Mouse (Mus musculus) neural tube, embryonic 14.5 days (tissue): Measurements from ENCODE around the gene Hoxb5. TPM values are rescaled to one million over a fixed set of nuclear protein-coding genes. Genes with fewer than 3 reads are reported as not detected.

ENCODE experiments used
- ATAC-seq: fragments of 200-750 bp; cut with Nextera tagmentation; 2 replicates; pipeline ENCODE4 v1.8.0; 2017; ENCODE audit warnings: low read depth, mild to moderate bottlenecking, moderate TSS enrichment, moderate library complexity
- H3K27ac ChIP-seq: fragments of 300-500 bp; sonication (generic); 2 replicates; pipeline ENCODE4 v1.5.1; 2014; ENCODE audit warnings: low read depth, mild to moderate bottlenecking, control low read depth, low read length, moderate library complexity, mixed read lengths
- H3K27me3 ChIP-seq: fragments of 300-500 bp; sonication (generic); 2 replicates; pipeline ENCODE4 v1.6.1; 2014; ENCODE audit warnings: low read length; ENCODE audit not compliant: control insufficient read depth, insufficient read depth
- H3K36me3 ChIP-seq: fragments of 300-500 bp; sonication (generic); 2 replicates; pipeline ENCODE4 v1.6.1; 2014; ENCODE audit warnings: low read length, mixed read lengths; ENCODE audit not compliant: control insufficient read depth, insufficient read depth
- H3K4me1 ChIP-seq: fragments of 300-500 bp; sonication (generic); 2 replicates; pipeline ENCODE4 v1.6.1; 2014; ENCODE audit warnings: low read length; ENCODE audit not compliant: control insufficient read depth, insufficient read depth
- H3K4me2 ChIP-seq: fragments of 300-500 bp; sonication (generic); 2 replicates; pipeline ENCODE4 v1.6.1; 2014; ENCODE audit warnings: mild to moderate bottlenecking, low read depth, low read length, control low read depth
- H3K4me3 ChIP-seq: fragments of 300-500 bp; sonication (generic); 2 replicates; pipeline ENCODE4 v1.5.1; 2014; ENCODE audit warnings: low read depth, low read length, control low read depth, mixed read lengths
- H3K9ac ChIP-seq: fragments of 300-500 bp; sonication (generic); replicated peaks from 2 replicates; pipeline ENCODE4 v1.6.1; 2014; ENCODE audit warnings: low read depth, mild to moderate bottlenecking, control low read depth, low read length, mixed read lengths
- H3K9me3 ChIP-seq: fragments of 300-500 bp; sonication (generic); 2 replicates; pipeline ENCODE4 v1.6.1; 2016; ENCODE audit warnings: low read length; ENCODE audit not compliant: control insufficient read depth
- WGBS: fragments of 180-500 bp; shearing (Covaris S2); extraction: QIAGEN DNeasy Blood & Tissue Kit; methylation state at CpG from one replicate; pipeline ENCODE4 v1.1.7; 2014; 5-methylcytosine and 5-hydroxymethylcytosine counted together
- microRNA counts: library from miRNA; unstranded; fragments of <30 nt; microRNA quantifications from one replicate; lab custom pipeline; 2016
- microRNA-seq: library from miRNA; unstranded; fragments of <30 nt; microRNA quantifications from one replicate; pipeline ENCODE4, GENCODE M21; 2016
- polyA plus RNA-seq: library from polyadenylated mRNA; unstranded; fragments of >200 nt; fragmentation: Nextera tagmentation; extraction: Ambion mirVana; gene quantifications from 2 replicates; pipeline ENCODE4 v1.2.1, GENCODE M21; 2014

Gene Hoxb5
- polyA plus RNA-seq, 1 experiment from 2014 or later, result 52.4 TPM

GRCm38 (mm10) chr11:96354376-96354775 is 51.2 kb downstream of the Hoxb5 start:
- WGBS, result under 1% methylated on average over 25 of the region's 25 CpGs
- no peak for ATAC-seq
- Histone ChIP-seq H3K4me3 (peak overlapping the region; percentile 91), H3K27me3 (no peaks in the 10 kb centered on the region), H3K36me3 (peaks cover 5% of the 10 kb centered on the region; the same call in 1 of the 2 replicates), H3K27ac (peak overlapping the region; percentile 100), H3K9ac (peak overlapping the region; percentile 100), H3K9me3 (no peaks in the 10 kb centered on the region), H3K4me2 (peak overlapping the region; percentile 97), H3K4me1 (peaks cover 25% of the 10 kb centered on the region)

GRCm38 (mm10) chr11:96354801-96355311 is 51.7 kb downstream of the Hoxb5 start:
- Histone ChIP-seq H3K9ac (peak overlapping the region; percentile 100), H3K4me1 (peaks cover 20% of the 10 kb centered on the region), H3K9me3 (no peaks in the 10 kb centered on the region), H3K27me3 (no peaks in the 10 kb centered on the region), H3K4me3 (peak overlapping the region; percentile 91), H3K36me3 (peaks cover 5% of the 10 kb centered on the region; the same call in 1 of the 2 replicates), H3K27ac (peak overlapping the region; percentile 100), H3K4me2 (peak overlapping the region; percentile 97)
- 6% methylated on average over 9 of the region's 9 CpGs for WGBS
- ATAC-seq, result no peak

MicroRNA genes within 50 kb of the gene (microRNA counts, 519-probe panel; counts per million panel counts)
- microRNA mmu-miR-10a (lab: Ali Mortazavi, UCI) (6,549 counts per million, percentile 93 among the panel's probes with 10 or more counts), microRNA mmu-miR-196a (lab: Ali Mortazavi, UCI) (5,843 counts per million, percentile 85 among the panel's probes with 10 or more counts)

Small RNA genes lying within 50 kb of the gene (microRNA-seq; reads per million reads assigned to microRNA genes)
- gene Mir10a (168,918 reads per million, percentile 100 among the genes with 10 or more reads in this experiment), gene Mir196a-1 (13.4 reads per million, percentile 21 among the genes with 10 or more reads in this experiment)

Other genes starting within 250 kb of the Hoxb5 start
- 26.2 and 34.6 TPM in 2 replicates for gene Ube2z, start 237.9 kb upstream of the Hoxb5 start, polyA plus RNA-seq
- 854 and 1,068 TPM in 2 replicates for gene Atp5g1, start 227.7 kb upstream of the Hoxb5 start, polyA plus RNA-seq
- not detected in 2 replicates for gene Calcoco2, start 191.4 kb upstream of the Hoxb5 start, polyA plus RNA-seq
- gene Ttll6, start 169.6 kb upstream of the Hoxb5 start, polyA plus RNA-seq, result 0.27 TPM in 1 of 2 replicates, not detected in the other
- not detected in 2 replicates for gene Hoxb13, start 109.0 kb upstream of the Hoxb5 start, polyA plus RNA-seq
- gene Hoxb9, start 31.9 kb upstream of the Hoxb5 start, polyA plus RNA-seq, result 106 and 114 TPM in 2 replicates
- 78.6 and 120 TPM in 2 replicates for gene Hoxb8, start 21.4 kb upstream of the Hoxb5 start, polyA plus RNA-seq
- gene Hoxb7, start 16.7 kb upstream of the Hoxb5 start, polyA plus RNA-seq, result 120 and 133 TPM in 2 replicates
- 138 and 141 TPM in 2 replicates for gene Hoxb6, start 10.9 kb upstream of the Hoxb5 start, polyA plus RNA-seq
- 3.4 and 4.1 TPM in 2 replicates for gene Hoxb4, start 14.9 kb downstream of the Hoxb5 start, polyA plus RNA-seq
- gene Hoxb3, start 20.0 kb downstream of the Hoxb5 start, polyA plus RNA-seq, result 13.5 and 13.9 TPM in 2 replicates
- gene Hoxb2, start 47.2 kb downstream of the Hoxb5 start, polyA plus RNA-seq, result 45.2 and 48.5 TPM in 2 replicates
- gene Hoxb1, start 62.4 kb downstream of the Hoxb5 start, polyA plus RNA-seq, result 0.62 and 0.96 TPM in 2 replicates
- gene Skap1, start 161.3 kb downstream of the Hoxb5 start, polyA plus RNA-seq, result 9.5 and 10.8 TPM in 2 replicates